Mouse (Mus musculus) heart, embryonic 15.5 days (tissue): Measurements from ENCODE around the gene Mlycd. TPM values are rescaled to one million over a fixed set of nuclear protein-coding genes. Genes with fewer than 3 reads are reported as not detected.

Experiments
- ATAC-seq: fragments of 200-750 bp; cut with Nextera tagmentation; replicated peaks from 2 replicates; pipeline ENCODE4 v1.8.0; 2017; ENCODE audit warnings: low read depth, moderate TSS enrichment; ENCODE audit not compliant: insufficient number of reproducible peaks, insufficient read depth, low FRiP score
- H3K27ac ChIP-seq: fragments of 300-500 bp; sonication (generic); 2 replicates; pipeline ENCODE4 v1.5.1; 2015; ENCODE audit warnings: mild to moderate bottlenecking, inconsistent platforms
- H3K27me3 ChIP-seq: fragments of 300-500 bp; sonication (generic); 2 replicates; pipeline ENCODE4 v1.6.1; 2015; ENCODE audit warnings: inconsistent platforms
- H3K36me3 ChIP-seq: fragments of 300-500 bp; sonication (generic); 2 replicates; pipeline ENCODE4 v1.6.1; 2015; ENCODE audit warnings: mild to moderate bottlenecking, inconsistent platforms
- H3K4me1 ChIP-seq: fragments of 300-500 bp; sonication (generic); replicated peaks from 2 replicates; pipeline ENCODE4 v1.6.1; 2015; ENCODE audit warnings: inconsistent platforms
- H3K4me2 ChIP-seq: fragments of 300-500 bp; sonication (generic); 2 replicates; pipeline ENCODE4 v1.6.1; 2015; ENCODE audit warnings: inconsistent platforms, mild to moderate bottlenecking, moderate library complexity
- H3K4me3 ChIP-seq: fragments of 300-500 bp; sonication (generic); 2 replicates; pipeline ENCODE4 v1.5.1; 2015; ENCODE audit warnings: mild to moderate bottlenecking, inconsistent platforms
- H3K9ac ChIP-seq: fragments of 300-500 bp; sonication (generic); 2 replicates; pipeline ENCODE4 v1.6.1; 2015; ENCODE audit warnings: mild to moderate bottlenecking, inconsistent platforms
- H3K9me3 ChIP-seq: fragments of 300-500 bp; sonication (generic); replicated peaks from 2 replicates; pipeline ENCODE4 v1.6.1; 2016; ENCODE audit warnings: inconsistent platforms
- WGBS: fragments of 180-500 bp; shearing (Covaris S2); methylation state at CpG from one replicate; pipeline ENCODE4 v1.1.7; 2015; ENCODE audit warnings: mixed read lengths; 5-methylcytosine and 5-hydroxymethylcytosine counted together
- polyA plus RNA-seq: library from polyadenylated mRNA; unstranded; fragments of >200 nt; fragmentation: Nextera tagmentation; extraction: Ambion mirVana; gene quantifications from 2 replicates; pipeline ENCODE4 v1.2.1, GENCODE M21; 2015

Gene Mlycd
- polyA plus RNA-seq, 1 experiment from 2014 or later, result 19.1 TPM

GRCm38 (mm10) chr8:119378476-119378875, 16.2 kb upstream of the Mlycd start:
- Histone ChIP-seq H3K4me1 (no peaks in the 10 kb centered on the region), H3K27ac (no peak overlapping the region), H3K4me3 (no peak overlapping the region), H3K9ac (no peak overlapping the region), H3K9me3 (no peaks in the 10 kb centered on the region), H3K4me2 (no peak overlapping the region), H3K27me3 (no peaks in the 10 kb centered on the region), H3K36me3 (no peaks in the 10 kb centered on the region)
- 77% methylated on average over 7 of the region's 7 CpGs for WGBS
- ATAC-seq, result no peak

GRCm38 (mm10) chr8:119380619-119381018, 14.1 kb upstream of the Mlycd start:
- H3K36me3 ChIP-seq, result no peaks in the 10 kb centered on the region
- H3K4me2 ChIP-seq, result no peak overlapping the region
- no peak overlapping the region for H3K9ac ChIP-seq
- WGBS, result 36% methylated on average over 4 of the region's 4 CpGs
- no peaks in the 10 kb centered on the region for H3K4me1 ChIP-seq
- H3K4me3 ChIP-seq, result no peak overlapping the region
- H3K27ac ChIP-seq, result no peak overlapping the region
- ATAC-seq, result no peak
- no peaks in the 10 kb centered on the region for H3K27me3 ChIP-seq
- H3K9me3 ChIP-seq, result no peaks in the 10 kb centered on the region

GRCm38 (mm10) chr8:119384478-119384877, 10.2 kb upstream of the Mlycd start:
- ATAC-seq, result no peak
- H3K4me2 ChIP-seq, result no peak overlapping the region

GRCm38 (mm10) chr8:119385854-119386253, 8.8 kb upstream of the Mlycd start:
- Histone ChIP-seq H3K4me3 (no peak overlapping the region), H3K9ac (no peak overlapping the region), H3K27ac (no peak overlapping the region), H3K36me3 (no peaks in the 10 kb centered on the region), H3K4me2 (no peak overlapping the region), H3K9me3 (no peaks in the 10 kb centered on the region), H3K4me1 (no peaks in the 10 kb centered on the region), H3K27me3 (0 out of 2 replicates have a peak, but pooled peaks cover 3% of the 10 kb centered on the region)
- ATAC-seq, result no peak
- 67% methylated on average over 6 of the region's 6 CpGs for WGBS

More at GRCm38 (mm10) chr8:119384478-119384877, 10.2 kb upstream of the Mlycd start:
- WGBS, result 19% methylated on average over 10 of the region's 10 CpGs
- Histone ChIP-seq H3K9ac (no peak overlapping the region), H3K27me3 (0 out of 2 replicates have a peak, but pooled peaks cover 3% of the 10 kb centered on the region), H3K36me3 (no peaks in the 10 kb centered on the region), H3K4me1 (no peaks in the 10 kb centered on the region), H3K9me3 (no peaks in the 10 kb centered on the region), H3K27ac (no peak overlapping the region), H3K4me3 (no peak overlapping the region)

GRCm38 (mm10) chr8:119386988-119387387, 7.7 kb upstream of the Mlycd start:
- 69% methylated on average over 6 of the region's 6 CpGs for WGBS
- Histone ChIP-seq H3K36me3 (no peaks in the 10 kb centered on the region), H3K27me3 (0 out of 2 replicates have a peak, but pooled peaks cover 3% of the 10 kb centered on the region), H3K4me2 (no peak overlapping the region), H3K4me3 (no peak overlapping the region), H3K9ac (no peak overlapping the region), H3K9me3 (no peaks in the 10 kb centered on the region), H3K27ac (no peak overlapping the region), H3K4me1 (no peaks in the 10 kb centered on the region)
- no peak for ATAC-seq

- Histone ChIP-seq H3K9ac (peak overlapping the region; percentile 56), H3K27ac (peak overlapping the region; percentile 94), H3K4me2 (peak overlapping the region; percentile 99), H3K9me3 (no peaks in the 10 kb centered on the region), H3K36me3 (no peaks in the 10 kb centered on the region), H3K27me3 (no peaks in the 10 kb centered on the region), H3K4me3 (peak overlapping the region; percentile 94), H3K4me1 (peaks cover 19% of the 10 kb centered on the region)
- 0 out of 2 replicates have a peak, but pooled peaks have one; percentile 1 for ATAC-seq
- WGBS, result 65% methylated on average over 9 of the region's 9 CpGs
Observed at GRCm38 (mm10) chr8:119394097-119394496, 581 bp upstream of the Mlycd start.

- no peaks in the 10 kb centered on the region for H3K27me3 ChIP-seq
- 4% methylated on average over 69 of the region's 83 CpGs for WGBS
- ATAC-seq, result peak; percentile 42
- H3K4me2 ChIP-seq, result peak overlapping the region; percentile 99
- H3K9ac ChIP-seq, result peak overlapping the region; percentile 89
- peaks cover 28% of the 10 kb centered on the region for H3K4me1 ChIP-seq
- H3K27ac ChIP-seq, result peak overlapping the region; percentile 94
- H3K4me3 ChIP-seq, result peak overlapping the region; percentile 94
- H3K36me3 ChIP-seq, result no peaks in the 10 kb centered on the region
- H3K9me3 ChIP-seq, result no peaks in the 10 kb centered on the region
Observed at GRCm38 (mm10) chr8:119395072-119395950, 633 bp downstream of the Mlycd start.

GRCm38 (mm10) chr8:119398558-119398957, 3.9 kb downstream of the Mlycd start:
- Histone ChIP-seq H3K4me2 (no peak overlapping the region), H3K9me3 (no peaks in the 10 kb centered on the region), H3K4me1 (peaks cover 28% of the 10 kb centered on the region), H3K27ac (no peak overlapping the region), H3K27me3 (no peaks in the 10 kb centered on the region), H3K4me3 (no peak overlapping the region), H3K9ac (no peak overlapping the region), H3K36me3 (peaks cover 4% of the 10 kb centered on the region; the same call in 1 of the 2 replicates)
- no peak for ATAC-seq
- 85% methylated on average over 9 of the region's 9 CpGs for WGBS

GRCm38 (mm10) chr8:119399255-119399654, 4.6 kb downstream of the Mlycd start:
- WGBS, result 45% methylated on average over 6 of the region's 6 CpGs
- Histone ChIP-seq H3K36me3 (peaks cover 5% of the 10 kb centered on the region; the same call in 1 of the 2 replicates), H3K27me3 (no peaks in the 10 kb centered on the region), H3K4me1 (peaks cover 25% of the 10 kb centered on the region), H3K4me2 (no peak overlapping the region), H3K4me3 (no peak overlapping the region), H3K9me3 (no peaks in the 10 kb centered on the region), H3K27ac (peak overlapping the region; percentile 12), H3K9ac (no peak overlapping the region)
- ATAC-seq, result no peak

GRCm38 (mm10) chr8:119400122-119400671, 5.5 kb downstream of the Mlycd start:
- H3K27me3 ChIP-seq, result no peaks in the 10 kb centered on the region
- 81% methylated on average over 9 of the region's 9 CpGs for WGBS
- H3K9ac ChIP-seq, result no peak overlapping the region
- H3K4me3 ChIP-seq, result no peak overlapping the region
- no peaks in the 10 kb centered on the region for H3K9me3 ChIP-seq
- H3K27ac ChIP-seq, result no peak overlapping the region
- H3K4me2 ChIP-seq, result no peak overlapping the region
- H3K4me1 ChIP-seq, result peaks cover 23% of the 10 kb centered on the region
- ATAC-seq, result no peak
- peaks cover 12% of the 10 kb centered on the region for H3K36me3 ChIP-seq

- H3K9ac ChIP-seq, result no peak overlapping the region
- WGBS, result 82% methylated on average over 3 of the region's 3 CpGs
- no peak overlapping the region for H3K4me3 ChIP-seq
- no peak overlapping the region for H3K4me2 ChIP-seq
- H3K27me3 ChIP-seq, result no peaks in the 10 kb centered on the region
- no peak for ATAC-seq
- H3K9me3 ChIP-seq, result no peaks in the 10 kb centered on the region
- peaks cover 12% of the 10 kb centered on the region for H3K36me3 ChIP-seq
- H3K4me1 ChIP-seq, result peaks cover 17% of the 10 kb centered on the region
- no peak overlapping the region for H3K27ac ChIP-seq
Observed at GRCm38 (mm10) chr8:119400904-119401303, 6.2 kb downstream of the Mlycd start.
